Mouse (Mus musculus): ENCODE results near the gene Cyld.

DNA sequence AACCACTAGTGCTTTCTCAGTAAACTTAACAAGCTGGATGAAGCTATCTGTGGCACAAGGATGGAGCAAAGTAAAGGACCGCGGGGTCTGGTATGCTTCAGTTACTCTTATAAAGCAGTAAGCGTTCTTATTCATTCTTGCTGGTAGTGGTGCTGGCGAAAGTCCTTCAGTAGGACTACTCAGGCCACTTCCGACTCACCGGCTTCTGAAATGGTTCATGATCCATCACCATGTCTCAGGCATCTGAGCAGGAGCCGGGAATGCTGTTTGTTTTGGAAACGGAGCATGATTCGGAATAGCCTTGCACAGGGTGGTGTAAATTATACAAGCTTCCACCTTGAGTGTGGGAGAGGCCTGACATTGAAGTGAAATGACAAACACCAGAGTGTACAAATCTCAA is 99.8 kb downstream of the Cyld start:
- TF ChIP-seq EP300 (IDR thresholded peaks at IDR 0.05): no peak
- no peak for TF ChIP-seq CTCF (IDR thresholded peaks at IDR 0.05)
